Mouse (Mus musculus) midbrain, embryonic 10.5 days (tissue): Measurements from ENCODE around the gene Pkp2. TPM values are rescaled to one million over a fixed set of nuclear protein-coding genes. Genes with fewer than 3 reads are reported as not detected.
"Not testable (repeated sequence)": the region's sequence is repeated elsewhere in the genome, so short reads cannot be mapped to it uniquely, and the experiment has no call there.

ENCODE experiments used
- DNase-seq: peaks from one replicate; pipeline ENCODE4 v3.0.0-alpha.2; 2017; ENCODE audit warnings: low spot score
- H3K27ac ChIP-seq: fragments of 300-500 bp; sonication (generic); replicated peaks from 2 replicates; pipeline ENCODE4 v1.5.1; 2016; ENCODE audit warnings: mild to moderate bottlenecking
- H3K27me3 ChIP-seq: fragments of 300-500 bp; sonication (generic); 2 replicates; pipeline ENCODE4 v1.6.1; 2016; ENCODE audit warnings: low read depth, mild to moderate bottlenecking; ENCODE audit not compliant: poor library complexity, severe bottlenecking
- H3K36me3 ChIP-seq: fragments of 300-500 bp; sonication (generic); 2 replicates; pipeline ENCODE4 v1.6.1; 2016; ENCODE audit warnings: mild to moderate bottlenecking, moderate library complexity
- H3K4me1 ChIP-seq: fragments of 300-500 bp; sonication (generic); 2 replicates; pipeline ENCODE4 v1.6.1; 2016
- H3K4me3 ChIP-seq: fragments of 300-500 bp; sonication (generic); 2 replicates; pipeline ENCODE4 v1.5.1; 2016; ENCODE audit warnings: mild to moderate bottlenecking, moderate library complexity
- H3K9me3 ChIP-seq: fragments of 300-500 bp; sonication (generic); replicated peaks from 2 replicates; pipeline ENCODE4 v1.6.1; 2016; ENCODE audit warnings: mild to moderate bottlenecking
- WGBS: fragments of 180-500 bp; shearing (Covaris S2); methylation state at CpG from one replicate; pipeline ENCODE4 v1.1.7; 2016; 5-methylcytosine and 5-hydroxymethylcytosine counted together
- polyA plus RNA-seq: library from polyadenylated mRNA; unstranded; fragments of >200 nt; fragmentation: Nextera tagmentation; extraction: Ambion mirVana; gene quantifications from 2 replicates; pipeline ENCODE4 v1.2.1, GENCODE M21; 2016

The Pkp2 gene
- polyA plus RNA-seq = 5.4 and 7.3 TPM in 2 replicates

DNA sequence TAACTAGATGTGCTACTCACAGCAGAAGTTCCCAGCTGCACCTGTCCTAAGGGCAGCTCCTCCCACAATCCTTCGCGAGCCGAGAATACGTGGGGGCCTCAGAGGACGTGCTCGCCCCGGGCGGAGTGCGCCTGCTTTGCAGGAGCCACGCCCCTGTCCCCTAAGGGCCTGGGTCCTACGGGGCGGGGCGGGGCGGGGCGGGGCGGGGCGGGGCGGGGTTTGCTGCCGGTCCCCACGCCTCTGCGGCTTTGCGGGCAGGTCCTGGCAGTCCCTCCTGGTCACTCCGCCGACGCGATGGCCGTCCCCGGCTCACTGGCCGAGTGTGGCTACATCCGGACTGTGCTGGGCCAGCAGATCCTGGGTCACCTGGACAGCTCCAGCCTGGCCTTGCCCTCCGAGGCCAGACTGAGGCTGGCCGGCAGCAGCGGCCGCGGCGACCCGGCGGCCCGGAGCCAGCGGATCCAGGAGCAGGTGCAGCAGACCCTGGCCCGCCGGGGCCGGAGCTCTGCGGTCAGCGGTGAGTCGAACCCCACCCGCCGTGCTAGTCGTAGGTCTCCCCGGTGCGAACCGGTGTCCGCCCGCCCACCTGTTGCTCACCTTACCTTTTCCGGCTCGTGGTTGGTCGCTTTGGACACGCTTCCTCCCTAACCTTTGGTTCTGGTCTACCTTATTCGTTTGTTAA is at the start of gene Pkp2:
Gene Pkp2 (plus strand): TSS at position 240 of the 682 bp plus-strand sequence.
- peak within 1 kb of the TSS; percentile 79 for H3K27ac ChIP-seq
- peaks cover 31% of the 10 kb centered on the region for H3K4me1 ChIP-seq
- peak; percentile 88 for DNase-seq
- peak within 1 kb of the TSS; percentile 80 for H3K4me3 ChIP-seq
- no peaks in the 10 kb centered on the region for H3K9me3 ChIP-seq
- WGBS = under 1% methylated on average over 59 of the region's 59 CpGs
- peaks cover 39% of the 10 kb centered on the region for H3K27me3 ChIP-seq
- no peaks in the 10 kb centered on the region for H3K36me3 ChIP-seq

- H3K4me3 ChIP-seq = no peak overlapping the region
- no peak for DNase-seq
- H3K27ac ChIP-seq = no peak overlapping the region
- H3K4me1 ChIP-seq = no peaks in the 10 kb centered on the region
- H3K27me3 ChIP-seq = no peaks in the 10 kb centered on the region
- no peaks in the 10 kb centered on the region for H3K36me3 ChIP-seq
- 61% methylated on average over 17 of the region's 17 CpGs for WGBS
- no peaks in the 10 kb centered on the region for H3K9me3 ChIP-seq
These were observed 15.7 kb upstream of the Pkp2 start for GRCm38 (mm10) chr16:16197374-16197773.

DNA sequence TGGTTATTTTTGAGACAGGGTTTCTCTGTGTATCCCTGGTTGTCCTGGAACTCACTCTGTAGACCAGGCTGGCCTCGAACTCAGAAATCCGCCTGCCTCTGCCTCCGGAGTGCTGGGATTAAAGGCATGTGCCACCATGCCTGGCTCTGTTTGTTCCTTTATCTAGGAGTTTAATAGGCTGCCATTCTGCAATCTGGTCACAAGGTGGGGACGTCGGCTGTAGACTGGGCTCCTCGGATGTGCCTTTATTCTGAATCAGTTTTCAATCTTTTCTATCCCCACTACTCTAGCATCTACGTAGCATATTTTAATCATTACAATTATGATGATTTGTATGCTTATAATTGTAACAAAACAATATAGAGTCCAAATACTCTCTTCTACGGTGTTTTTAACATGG is 11.1 kb upstream of the Pkp2 start:
- H3K9me3 ChIP-seq, H3K27ac ChIP-seq, H3K36me3 ChIP-seq, H3K27me3 ChIP-seq, DNase-seq, H3K4me3 ChIP-seq, H3K4me1 ChIP-seq: not testable (repeated sequence)
- WGBS = 52% methylated on average over 8 of the region's 8 CpGs

DNA sequence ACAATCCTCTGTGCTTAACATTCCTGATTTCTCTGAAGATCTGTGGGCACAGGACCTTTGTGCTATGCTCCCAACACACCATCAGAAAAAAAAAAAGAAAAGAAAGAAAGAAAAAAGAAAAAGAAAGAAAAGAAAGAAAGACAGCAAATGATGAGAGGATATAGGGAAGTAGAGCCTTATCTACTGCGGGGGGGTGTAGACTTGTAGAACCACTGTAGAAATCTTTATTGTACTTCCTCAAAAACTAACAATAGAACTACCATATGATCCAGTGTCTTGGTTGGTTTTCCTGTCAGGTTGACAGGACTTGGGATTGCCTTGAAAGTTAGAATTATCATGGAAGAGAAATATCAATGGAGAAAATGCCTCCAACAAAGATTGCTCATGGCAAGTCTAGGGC is 8.5 kb upstream of the Pkp2 start:
- Histone ChIP-seq H3K9me3 (no peaks in the 10 kb centered on the region), H3K36me3 (no peaks in the 10 kb centered on the region), H3K4me1 (no peaks in the 10 kb centered on the region), H3K27ac (no peak overlapping the region), H3K27me3 (no peaks in the 10 kb centered on the region), H3K4me3 (no peak overlapping the region)
- 88% methylated on average over 1 of the region's 1 CpGs for WGBS
- no peak for DNase-seq

- Histone ChIP-seq H3K4me1 (peaks cover 31% of the 10 kb centered on the region), H3K4me3 (peak overlapping the region; percentile 80), H3K36me3 (no peaks in the 10 kb centered on the region), H3K9me3 (no peaks in the 10 kb centered on the region), H3K27me3 (peaks cover 39% of the 10 kb centered on the region), H3K27ac (peak overlapping the region; percentile 79; the same call in 1 of the 2 replicates)
- 20% methylated on average over 7 of the region's 7 CpGs for WGBS
- DNase-seq = no peak
These were observed 417 bp upstream of the Pkp2 start for GRCm38 (mm10) chr16:16212723-16213078.

DNA sequence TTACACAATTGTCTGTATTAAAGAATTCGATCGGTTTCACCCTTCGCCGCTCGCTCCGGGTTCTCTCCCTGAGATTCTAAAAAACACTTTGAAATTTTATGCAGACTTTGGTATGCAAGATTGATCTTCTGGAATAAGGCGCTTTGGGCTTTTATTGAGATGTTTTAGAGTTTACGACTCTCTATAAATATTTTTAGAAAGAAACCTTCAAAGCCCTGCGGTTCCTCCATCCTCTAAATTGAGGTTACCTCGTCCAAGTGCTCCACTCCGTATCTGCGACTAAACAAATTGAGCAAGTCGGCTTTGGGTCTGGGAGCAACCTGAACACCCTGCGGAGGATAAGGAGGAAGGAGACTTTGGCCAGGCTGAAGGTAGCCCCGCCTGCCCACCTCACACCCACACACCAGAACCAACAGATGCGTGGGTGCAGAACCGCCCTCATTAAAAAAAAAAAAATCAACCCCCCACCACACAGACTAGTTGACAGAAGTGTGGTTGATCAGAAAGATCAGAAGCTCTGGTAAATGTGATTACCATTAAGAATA is 715 bp downstream of the Pkp2 start:
- Histone ChIP-seq H3K4me3 (peak overlapping the region; percentile 80), H3K9me3 (no peaks in the 10 kb centered on the region), H3K4me1 (peaks cover 31% of the 10 kb centered on the region), H3K36me3 (no peaks in the 10 kb centered on the region), H3K27ac (no peak overlapping the region; the same call in 1 of the 2 replicates), H3K27me3 (peaks cover 39% of the 10 kb centered on the region)
- WGBS = 3% methylated on average over 17 of the region's 17 CpGs
- peak; percentile 16 for DNase-seq

DNA sequence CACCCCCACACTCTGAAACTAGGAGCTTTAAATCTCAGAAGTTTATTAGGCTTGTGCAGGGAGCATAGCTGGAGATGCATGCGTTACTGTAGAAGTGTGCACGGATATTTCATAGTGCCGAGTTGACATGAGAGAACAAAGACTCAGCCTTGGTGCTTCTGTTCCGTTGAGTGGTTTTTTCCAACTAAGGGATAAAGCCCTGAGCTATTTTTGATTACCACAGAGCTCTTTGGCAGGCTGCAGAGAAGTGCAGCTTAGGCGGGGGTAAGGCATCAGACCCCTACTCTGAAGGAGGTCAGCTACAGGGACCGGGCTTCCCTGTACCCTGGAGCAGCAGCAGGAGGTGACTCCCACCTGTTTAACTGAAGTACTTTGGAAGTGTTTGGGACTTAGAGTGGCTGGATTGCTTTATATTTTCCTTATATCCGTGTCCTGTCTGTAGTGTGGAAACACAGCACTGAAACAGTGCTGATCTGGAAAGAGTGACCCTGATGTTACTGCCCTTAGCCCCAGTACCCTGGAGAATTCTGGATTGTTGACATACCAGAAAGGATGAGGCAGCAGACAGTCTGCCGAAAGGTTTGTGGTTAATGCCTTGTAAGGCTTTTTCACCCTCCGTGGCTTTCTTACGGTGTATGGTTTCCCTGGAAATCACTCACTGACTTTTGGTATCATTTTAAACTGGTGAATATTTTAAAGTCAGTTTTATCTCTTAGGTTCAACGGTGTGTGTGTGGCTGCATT is 2.7 kb downstream of the Pkp2 start:
- DNase-seq = peak; percentile 19
- 22% methylated on average over 11 of the region's 11 CpGs for WGBS
- Histone ChIP-seq H3K9me3 (no peaks in the 10 kb centered on the region), H3K4me3 (no peak overlapping the region), H3K27ac (no peak overlapping the region), H3K27me3 (peaks cover 39% of the 10 kb centered on the region), H3K4me1 (peaks cover 36% of the 10 kb centered on the region), H3K36me3 (no peaks in the 10 kb centered on the region)

- no peak overlapping the region for H3K27ac ChIP-seq
- peaks cover 36% of the 10 kb centered on the region for H3K4me1 ChIP-seq
- H3K4me3 ChIP-seq = no peak overlapping the region
- 95% methylated on average over 1 of the region's 1 CpGs for WGBS
- H3K36me3 ChIP-seq = no peaks in the 10 kb centered on the region
- peaks cover 38% of the 10 kb centered on the region for H3K27me3 ChIP-seq
- DNase-seq = no peak
- H3K9me3 ChIP-seq = no peaks in the 10 kb centered on the region
These were observed 3.8 kb downstream of the Pkp2 start for GRCm38 (mm10) chr16:16216934-16217333.

GRCm38 (mm10) chr16:16219835-16220234 is 6.7 kb downstream of the Pkp2 start:
- WGBS = 45% methylated on average over 3 of the region's 3 CpGs
- Histone ChIP-seq H3K27me3 (peaks cover 14% of the 10 kb centered on the region), H3K36me3 (no peaks in the 10 kb centered on the region), H3K4me1 (peaks cover 41% of the 10 kb centered on the region), H3K4me3 (no peak overlapping the region), H3K9me3 (no peaks in the 10 kb centered on the region), H3K27ac (no peak overlapping the region)
- DNase-seq = no peak

GRCm38 (mm10) chr16:16222651-16223050 is 9.5 kb downstream of the Pkp2 start:
- no peak overlapping the region for H3K27ac ChIP-seq
- H3K4me1 ChIP-seq = peaks cover 31% of the 10 kb centered on the region
- H3K36me3 ChIP-seq = no peaks in the 10 kb centered on the region
- H3K4me3 ChIP-seq = no peak overlapping the region
- no peaks in the 10 kb centered on the region for H3K9me3 ChIP-seq
- DNase-seq = no peak
- 64% methylated on average over 1 of the region's 1 CpGs for WGBS
- H3K27me3 ChIP-seq = no peaks in the 10 kb centered on the region

- Histone ChIP-seq H3K9me3 (no peaks in the 10 kb centered on the region), H3K36me3 (no peaks in the 10 kb centered on the region), H3K27ac (peak overlapping the region; percentile 75), H3K27me3 (no peaks in the 10 kb centered on the region), H3K4me3 (no peak overlapping the region; the same call in 1 of the 2 replicates), H3K4me1 (peaks cover 31% of the 10 kb centered on the region)
- 30% methylated on average over 4 of the region's 4 CpGs for WGBS
- DNase-seq = peak; percentile 38
These were observed 11.4 kb downstream of the Pkp2 start for GRCm38 (mm10) chr16:16224506-16224924.

- H3K36me3 ChIP-seq = peaks cover 2% of the 10 kb centered on the region; the same call in 1 of the 2 replicates
- H3K4me1 ChIP-seq = peaks cover 26% of the 10 kb centered on the region
- H3K4me3 ChIP-seq = no peak overlapping the region
- DNase-seq = no peak
- WGBS = 95% methylated on average over 22 of the region's 22 CpGs
- H3K27ac ChIP-seq = no peak overlapping the region; the same call in 1 of the 2 replicates
- H3K27me3 ChIP-seq = no peaks in the 10 kb centered on the region
- H3K9me3 ChIP-seq = no peaks in the 10 kb centered on the region
These were observed 12.7 kb downstream of the Pkp2 start for GRCm38 (mm10) chr16:16225828-16226227.

DNA sequence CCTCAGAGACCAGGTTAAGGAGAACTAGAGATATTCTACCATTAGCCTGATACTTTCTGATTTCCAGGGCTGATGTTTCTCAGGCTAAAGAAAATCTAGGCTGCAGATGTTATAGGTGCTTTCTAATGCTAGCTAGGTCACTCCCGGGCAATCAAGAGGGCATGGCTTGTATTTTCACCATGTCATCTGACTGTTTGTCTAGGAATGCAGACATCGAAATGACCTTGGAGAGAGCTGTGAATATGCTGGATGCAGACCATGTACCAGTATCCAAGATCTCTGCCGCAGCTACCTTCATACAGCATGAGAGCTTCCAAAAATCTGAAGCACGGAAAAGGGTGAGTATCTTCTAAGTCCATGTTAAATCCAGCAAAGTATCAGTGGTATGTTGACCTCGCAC is 17.3 kb downstream of the Pkp2 start:
- H3K9me3 ChIP-seq = no peaks in the 10 kb centered on the region
- 92% methylated on average over 5 of the region's 5 CpGs for WGBS
- peaks cover 10% of the 10 kb centered on the region; the same call in 1 of the 2 replicates for H3K36me3 ChIP-seq
- H3K4me3 ChIP-seq = no peak overlapping the region
- DNase-seq = no peak
- H3K27me3 ChIP-seq = no peaks in the 10 kb centered on the region
- H3K27ac ChIP-seq = no peak overlapping the region
- H3K4me1 ChIP-seq = no peaks in the 10 kb centered on the region
